Mouse (Mus musculus) gonadal fat pad, adult 2 months (tissue): ENCODE results near the gene Zfp385a. TPM values are rescaled to one million over a fixed set of nuclear protein-coding genes. Genes with fewer than 3 reads are reported as not detected.
"Not testable (repeated sequence)": the region's sequence is repeated elsewhere in the genome, so short reads cannot be mapped to it uniquely, and the experiment has no call there.

Experiments
- DNase-seq: peaks from one replicate; pipeline ENCODE4 v3.0.0-alpha.2; 2012; ENCODE audit warnings: low read depth
- polyA plus RNA-seq: library from polyadenylated mRNA; depleted of rRNA; stranded (reverse); fragments of >200 nt; gene quantifications from 2 replicates; pipeline ENCODE4 v1.2.3, GENCODE M21; 2012; rRNA removed

Zfp385a gene
- polyA plus RNA-seq, 1 experiment, result 17.8 TPM

DNA sequence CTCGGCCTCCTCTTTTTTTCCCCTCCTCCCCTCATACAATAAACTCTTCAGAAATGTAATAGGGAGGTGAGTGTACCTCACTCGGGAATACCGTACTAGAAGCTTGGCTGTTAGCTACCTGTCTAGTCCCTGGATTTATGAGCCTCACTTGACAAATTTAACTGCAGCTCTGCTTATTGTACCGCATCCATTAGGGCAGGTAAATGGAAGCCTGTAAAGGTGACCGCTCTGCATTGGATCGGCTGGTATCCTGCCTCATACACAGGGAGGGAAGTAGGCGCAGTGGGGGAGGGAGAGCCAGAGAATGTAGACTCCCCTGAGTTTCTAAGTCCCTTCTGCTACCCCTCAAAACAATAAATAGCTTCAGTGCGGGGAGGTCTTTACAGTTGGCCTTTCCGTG, 49.0 kb downstream of the Zfp385a start:
- no peak for DNase-seq

DNA sequence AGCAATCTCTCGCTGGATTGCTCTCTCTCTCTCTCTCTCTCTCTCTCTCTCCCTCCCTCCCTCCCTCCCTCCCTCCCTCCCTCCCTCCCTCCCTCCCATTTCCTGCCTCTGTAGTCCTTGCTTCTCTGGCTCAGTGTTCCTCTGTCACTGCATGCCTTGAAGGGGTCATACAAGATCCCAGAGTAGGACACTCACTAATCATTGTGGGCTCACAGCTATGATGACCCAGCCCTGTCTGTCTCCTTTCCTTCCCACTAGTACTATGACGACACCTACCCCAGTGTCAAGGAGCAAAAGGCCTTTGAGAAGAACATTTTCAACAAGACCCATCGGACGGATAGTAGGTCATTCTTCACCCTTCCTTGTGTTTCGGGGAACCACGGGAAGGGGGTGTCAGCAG, 49.5 kb downstream of the Zfp385a start:
- no peak for DNase-seq

DNA sequence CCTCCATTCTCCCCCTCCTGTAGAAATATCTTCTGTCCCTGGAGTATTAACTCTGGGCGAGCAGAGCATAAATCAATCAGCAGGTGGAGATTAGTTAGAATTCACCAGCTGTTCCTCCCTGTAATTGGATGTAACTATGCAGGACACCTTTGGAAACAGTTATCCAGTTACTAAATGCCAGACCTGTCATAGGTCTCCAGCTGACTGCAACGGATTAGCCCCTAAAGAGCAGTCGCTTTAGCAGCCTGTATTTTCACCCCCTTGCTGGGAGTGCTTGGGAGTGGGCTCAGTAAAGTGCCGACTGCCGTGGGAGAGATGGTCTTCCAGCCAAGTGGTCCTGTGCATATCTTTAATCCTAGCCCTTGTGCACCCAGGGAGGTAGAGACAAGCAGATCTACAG, 50.3 kb downstream of the Zfp385a start:
- DNase-seq, result no peak

DNA sequence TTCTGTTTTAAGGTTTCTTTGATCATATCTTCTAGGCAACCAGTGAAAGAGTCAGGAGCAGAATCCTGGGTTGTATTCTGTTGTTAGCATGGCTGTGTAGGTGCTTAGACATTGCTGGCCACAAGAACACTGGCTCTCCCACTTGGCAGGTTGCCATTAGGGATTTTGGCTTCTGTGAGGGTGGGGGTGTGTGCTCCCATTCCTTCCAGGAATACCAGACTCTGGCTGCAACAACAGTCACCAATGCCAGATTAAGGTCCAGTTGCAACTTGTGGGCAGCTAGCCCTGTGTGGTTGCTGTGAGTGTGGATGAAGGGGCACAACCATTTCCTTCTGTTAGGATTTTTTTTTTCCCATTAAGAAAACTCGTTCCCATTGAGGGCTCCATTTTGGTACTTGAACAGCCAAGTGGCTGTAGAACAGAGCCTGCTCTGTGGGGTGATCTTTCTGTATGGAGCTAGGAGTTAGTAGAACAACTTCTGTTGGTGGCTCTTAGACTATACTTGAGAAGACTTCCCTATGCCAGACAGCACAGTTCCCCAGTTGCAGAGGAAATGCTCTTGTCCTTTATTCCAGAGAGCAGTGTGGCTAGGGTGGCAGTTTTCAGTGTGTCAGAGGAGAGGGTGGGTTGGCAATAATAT, 54.0 kb downstream of the Zfp385a start:
- no peak for DNase-seq

DNA sequence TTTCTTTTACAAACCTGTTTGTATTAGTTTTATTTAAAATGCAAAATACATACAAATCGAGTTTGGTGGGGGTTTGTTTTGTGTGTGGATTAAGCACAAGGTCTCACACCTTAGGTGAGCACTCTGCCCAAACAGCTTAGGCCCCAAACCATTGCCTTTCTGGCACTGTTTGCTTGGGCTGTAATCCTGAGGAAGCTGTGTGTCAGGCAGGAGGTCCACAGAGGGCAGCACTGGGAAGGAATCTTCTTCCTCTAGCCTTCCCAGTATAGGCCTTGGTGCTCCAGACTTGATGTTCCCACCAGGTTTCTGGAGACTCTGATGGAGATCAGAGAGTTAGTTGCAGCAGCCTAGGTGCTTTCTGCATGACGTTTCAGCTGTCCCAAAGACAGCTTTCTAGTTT, 55.2 kb downstream of the Zfp385a start:
- DNase-seq, result no peak

DNA sequence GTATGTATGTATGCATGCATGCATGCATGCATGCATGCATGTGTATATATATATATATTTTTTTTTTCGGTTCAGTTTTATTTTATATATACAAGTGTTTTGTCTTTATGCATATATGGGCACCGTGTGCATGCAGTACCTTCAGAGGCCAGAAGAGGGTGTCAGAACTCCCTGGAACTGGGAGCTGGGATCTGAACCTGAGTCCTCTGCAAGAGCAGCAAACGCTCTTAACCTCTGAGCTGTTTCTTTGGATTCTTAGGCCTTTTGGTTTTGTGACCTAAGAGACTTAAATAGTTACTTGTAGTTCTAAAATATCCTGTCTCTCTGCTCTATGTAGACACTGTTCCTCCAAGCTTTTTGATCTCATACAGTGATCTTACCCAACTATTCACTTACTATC, 55.8 kb downstream of the Zfp385a start:
- no peak for DNase-seq

DNA sequence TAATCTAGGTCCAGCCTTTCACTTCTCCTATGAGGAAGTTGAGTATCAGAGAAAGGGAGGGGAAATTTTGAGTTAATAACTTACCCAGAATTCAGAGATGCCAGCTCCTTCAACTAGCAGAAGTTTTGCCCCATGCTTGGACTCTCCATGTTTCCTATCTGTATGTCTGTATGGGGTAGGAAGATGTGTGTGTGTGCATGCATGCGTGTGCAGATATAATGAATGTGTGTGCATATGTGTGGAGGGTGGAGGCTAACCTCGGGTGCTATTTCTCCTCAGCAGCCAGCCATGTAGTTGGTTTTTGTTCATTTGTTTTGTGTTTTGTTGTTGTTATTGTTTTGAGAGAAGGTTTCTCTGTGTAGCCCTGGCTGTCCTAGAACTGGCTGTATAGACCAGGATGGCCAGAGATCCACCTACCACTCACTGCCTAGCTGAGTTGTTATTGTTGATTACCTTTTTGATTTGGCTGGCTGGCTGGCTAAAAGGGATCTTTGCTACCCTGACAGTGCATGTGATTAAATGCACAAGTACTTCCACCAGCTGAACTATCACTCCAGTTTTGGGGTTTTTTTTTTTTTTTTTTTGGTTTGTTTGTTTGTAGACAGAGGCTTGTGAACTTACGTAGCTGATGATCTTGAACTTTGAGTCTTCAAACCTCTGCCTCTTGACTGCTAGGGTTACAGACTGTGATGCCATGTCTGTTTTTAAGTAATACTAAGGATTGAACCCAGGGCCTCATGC, 58.3 kb downstream of the Zfp385a start:
- no peak for DNase-seq

DNA sequence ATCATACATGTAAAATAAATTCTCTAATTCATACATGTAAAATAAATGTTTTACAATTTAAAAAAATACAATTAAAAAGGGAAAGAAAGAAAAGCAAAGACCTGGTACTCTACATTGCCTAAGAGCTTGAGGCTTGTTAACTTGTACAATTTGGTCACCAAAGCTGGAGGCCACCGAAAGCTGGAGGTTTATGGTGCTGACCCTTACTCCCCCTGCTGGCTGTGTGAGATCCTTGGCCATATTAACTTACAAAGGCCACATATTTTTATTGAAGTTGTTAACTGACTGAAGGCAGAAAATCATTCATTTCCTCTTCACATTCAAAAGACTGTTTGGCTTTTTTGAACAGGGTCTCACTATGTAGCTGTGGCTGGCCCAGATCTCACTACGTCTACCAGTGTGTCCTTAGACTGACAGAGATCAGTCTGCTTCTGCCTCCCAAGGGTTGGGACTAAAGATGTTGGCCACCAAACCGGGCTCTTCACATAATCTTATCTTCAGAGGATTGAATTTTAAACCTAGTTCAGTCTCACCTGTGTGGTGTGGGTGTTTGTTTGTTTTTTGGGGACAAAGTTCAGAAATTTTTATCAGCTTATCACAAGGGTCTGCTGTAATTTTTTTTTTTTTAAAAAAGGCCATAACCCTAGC, 59.0 kb downstream of the Zfp385a start:
- DNase-seq, result no peak

DNA sequence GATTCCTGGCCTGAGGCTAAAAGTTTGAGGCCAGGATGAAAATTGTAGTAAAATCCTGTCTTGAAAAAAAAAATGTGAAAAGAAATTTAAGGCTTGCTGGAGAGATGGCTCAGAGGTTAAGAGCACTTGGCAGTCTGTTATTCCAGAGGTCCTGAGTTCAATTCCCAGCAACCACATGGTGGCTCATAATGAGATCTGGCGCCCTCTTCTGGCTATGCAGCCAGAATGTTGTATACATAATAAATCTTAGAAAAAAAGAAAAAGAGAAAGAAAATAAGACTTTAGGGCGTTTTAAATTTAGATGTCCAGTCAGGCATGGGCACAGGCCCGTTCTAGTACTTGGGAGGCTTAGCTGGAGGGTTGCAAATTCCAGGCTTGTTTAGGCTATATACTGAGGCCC, 60.1 kb downstream of the Zfp385a start:
- no peak for DNase-seq

DNA sequence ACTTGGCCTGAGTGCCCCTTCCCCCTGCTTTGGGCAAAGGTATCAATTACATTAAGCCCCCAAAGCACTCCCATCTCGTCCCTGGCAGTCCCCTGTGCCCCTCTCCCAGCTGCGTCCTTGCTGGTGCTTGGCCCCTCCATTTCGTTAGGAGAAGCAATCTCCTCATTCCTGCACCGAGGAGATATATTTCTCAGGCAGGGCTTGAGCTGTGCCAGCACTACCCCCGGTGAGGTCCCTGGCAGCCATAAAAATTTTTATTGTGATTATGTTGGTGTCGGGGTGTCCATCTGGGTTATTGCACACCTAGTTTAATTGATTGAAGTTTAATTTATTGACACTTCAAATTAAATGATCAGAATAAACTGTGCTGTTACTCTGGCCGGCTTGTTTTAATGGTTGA, 61.9 kb downstream of the Zfp385a start:
- no peak for DNase-seq

DNA sequence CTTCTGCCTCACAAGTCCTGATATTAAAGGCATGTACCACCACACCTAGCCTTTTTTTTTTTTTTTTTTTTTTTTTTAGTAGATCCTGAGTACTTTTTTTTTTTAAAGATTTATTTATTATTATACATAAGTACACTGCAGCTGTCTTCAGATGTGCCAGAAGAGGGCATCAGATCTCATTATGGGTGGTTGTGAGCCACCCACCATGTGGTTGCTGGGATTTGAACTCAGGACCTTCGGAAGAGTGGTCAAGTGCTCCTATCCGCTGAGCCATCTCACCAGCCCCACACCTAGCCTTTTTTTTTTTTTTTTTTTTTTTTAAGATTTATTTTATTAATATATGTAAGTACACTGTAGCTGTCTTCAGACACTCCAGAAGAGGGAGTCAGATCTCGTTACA, 64.0 kb downstream of the Zfp385a start:
- DNase-seq, result not testable (repeated sequence)

DNA sequence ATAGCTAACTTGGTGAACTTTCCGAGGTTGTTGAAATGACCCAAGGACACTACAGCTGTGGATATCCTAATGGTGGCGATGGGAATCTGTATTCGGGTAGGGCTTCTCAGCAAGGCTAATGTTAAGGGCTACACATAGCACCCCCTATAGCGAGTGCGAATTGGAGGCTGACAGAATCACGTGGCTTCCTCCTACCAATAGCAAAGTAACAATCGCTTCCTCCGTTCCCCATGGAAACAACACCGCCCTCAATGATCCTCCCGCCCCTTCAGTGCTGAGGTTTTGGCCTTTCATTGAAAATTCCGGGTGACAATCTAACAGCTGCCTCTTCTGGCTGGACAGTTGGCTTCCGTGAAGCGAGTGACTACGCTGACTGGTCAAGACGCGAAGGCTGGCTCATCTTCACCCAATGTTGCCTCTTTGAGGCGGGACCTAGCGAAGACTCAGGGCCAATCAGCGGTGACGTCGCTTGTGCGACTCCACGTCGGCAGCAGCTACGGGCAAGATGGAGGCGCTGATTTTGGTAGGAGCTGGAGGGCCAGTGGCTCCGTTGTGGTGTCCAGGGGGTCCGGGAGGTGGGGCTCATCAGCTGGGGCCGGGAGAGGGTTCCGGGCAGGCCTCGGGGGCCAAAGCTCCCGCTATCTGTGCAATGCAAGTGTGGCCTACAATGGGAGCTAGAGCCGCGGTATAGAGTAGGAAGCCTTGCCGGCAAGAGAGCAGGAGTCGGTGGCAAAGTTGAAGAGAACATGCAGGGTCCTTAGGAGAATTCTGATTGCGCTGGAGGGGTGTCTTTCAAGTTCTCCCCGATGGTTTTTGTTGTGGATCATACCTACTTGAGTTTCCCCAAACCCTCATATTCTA, 67.2 kb downstream of the Zfp385a start, which contains the start of gene Copz1:
Gene Copz1 (plus strand): TSS at position 296 of the 861 bp plus-strand sequence.
- DNase-seq, result peak; percentile 99

DNA sequence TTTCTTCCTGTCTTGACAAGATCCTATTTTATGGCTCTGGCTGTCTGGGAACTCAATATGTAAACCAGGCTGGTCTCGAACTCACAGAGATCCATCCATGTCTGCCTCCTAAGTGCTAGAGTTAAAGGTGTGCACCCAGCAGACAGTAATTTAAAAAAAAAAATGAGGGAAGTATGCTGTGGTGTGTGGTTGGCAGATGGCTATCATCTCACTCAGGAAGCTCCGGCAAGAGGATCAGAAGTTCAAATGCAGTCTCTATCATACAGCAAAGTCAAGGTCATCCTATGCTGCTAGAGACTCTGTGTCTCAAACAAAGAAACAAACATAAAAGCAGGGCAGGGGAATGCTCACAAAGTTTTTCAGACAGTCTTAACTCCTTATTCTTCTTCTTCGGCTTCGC, 71.0 kb downstream of the Zfp385a start:
- DNase-seq, result no peak

DNA sequence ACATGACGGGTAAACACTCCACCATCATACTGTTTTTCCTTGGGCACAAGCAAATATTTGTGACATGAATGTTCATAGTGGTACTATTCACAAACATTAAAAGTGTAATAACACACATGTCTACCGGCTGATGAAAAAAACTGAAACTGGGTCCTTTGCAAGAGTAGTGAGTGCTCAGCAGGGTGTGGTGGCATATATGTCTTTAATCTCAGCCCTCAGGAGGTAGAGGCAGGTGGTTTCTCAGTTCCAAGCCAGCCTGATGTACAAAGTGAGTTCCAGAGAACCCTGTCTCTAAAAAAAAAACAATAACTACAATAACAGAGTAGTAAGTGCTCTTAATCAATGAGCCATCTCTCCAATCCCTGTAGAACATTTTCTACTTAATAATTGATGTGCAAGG, 75.1 kb downstream of the Zfp385a start:
- DNase-seq, result no peak

Other genes starting within 250 kb of the Zfp385a start
- 16.1 and 17.5 TPM in 2 replicates for gene Smug1, start 173.0 kb downstream of the Zfp385a start, polyA plus RNA-seq
- gene Cbx5, start 100.3 kb downstream of the Zfp385a start, polyA plus RNA-seq, result 33.3 and 42.5 TPM in 2 replicates
- 83.1 and 114 TPM in 2 replicates for gene Hnrnpa1, start 99.7 kb downstream of the Zfp385a start, polyA plus RNA-seq
- 0.63 and 1.8 TPM in 2 replicates for gene Nfe2, start 81.7 kb downstream of the Zfp385a start, polyA plus RNA-seq
- gene Copz1, start 67.4 kb downstream of the Zfp385a start, polyA plus RNA-seq, result 134 and 161 TPM in 2 replicates
- 0.39 and 1.4 TPM in 2 replicates for gene Gpr84, start 29.5 kb downstream of the Zfp385a start, polyA plus RNA-seq
- 19.1 and 20.6 TPM in 2 replicates for gene Itga5, start 26.7 kb upstream of the Zfp385a start, polyA plus RNA-seq
- gene Gtsf1, start 90.4 kb upstream of the Zfp385a start, polyA plus RNA-seq, result 0.55 and 1.2 TPM in 2 replicates
- gene Gtsf2, start 108.4 kb upstream of the Zfp385a start, polyA plus RNA-seq, result 0.41 TPM in 1 of 2 replicates, not detected in the other
- 8.8 and 9.6 TPM in 2 replicates for gene Nckap1l, start 113.7 kb upstream of the Zfp385a start, polyA plus RNA-seq
- 5.2 and 6.6 TPM in 2 replicates for gene Pde1b, start 162.9 kb upstream of the Zfp385a start, polyA plus RNA-seq
- 44.1 and 46.0 TPM in 2 replicates for gene Ppp1r1a, start 197.9 kb upstream of the Zfp385a start, polyA plus RNA-seq
- gene Glycam1, start 225.0 kb upstream of the Zfp385a start, polyA plus RNA-seq, result not detected in 2 replicates